Mouse (Mus musculus) hindbrain, embryonic 12.5 days (tissue): ENCODE results near the gene Scn4a. TPM values are rescaled to one million over a fixed set of nuclear protein-coding genes. Genes with fewer than 3 reads are reported as not detected.
"Not testable (repeated sequence)": the region's sequence is repeated elsewhere in the genome, so short reads cannot be mapped to it uniquely, and the experiment has no call there.

Experiments
- ATAC-seq: fragments of 200-750 bp; cut with Nextera tagmentation; 2 replicates; pipeline ENCODE4 v1.8.0; 2017; ENCODE audit warnings: moderate TSS enrichment; ENCODE audit not compliant: low FRiP score
- H3K27ac ChIP-seq: fragments of 300-500 bp; sonication (generic); 2 replicates; pipeline ENCODE4 v1.5.1; 2016; ENCODE audit warnings: mild to moderate bottlenecking
- H3K27me3 ChIP-seq: fragments of 300-500 bp; sonication (generic); 2 replicates; pipeline ENCODE4 v1.6.1; 2016; ENCODE audit warnings: mild to moderate bottlenecking
- H3K36me3 ChIP-seq: fragments of 300-500 bp; sonication (generic); 2 replicates; pipeline ENCODE4 v1.6.1; 2016; ENCODE audit warnings: mild to moderate bottlenecking
- H3K4me1 ChIP-seq: fragments of 300-500 bp; sonication (generic); 2 replicates; pipeline ENCODE4 v1.6.1; 2016
- H3K4me2 ChIP-seq: fragments of 300-500 bp; sonication (generic); replicated peaks from 2 replicates; pipeline ENCODE4 v1.6.1; 2016; ENCODE audit warnings: mild to moderate bottlenecking
- H3K4me3 ChIP-seq: fragments of 300-500 bp; sonication (generic); 2 replicates; pipeline ENCODE4 v1.5.1; 2016; ENCODE audit warnings: mild to moderate bottlenecking
- H3K9ac ChIP-seq: fragments of 300-500 bp; sonication (generic); 2 replicates; pipeline ENCODE4 v1.6.1; 2016; ENCODE audit warnings: mild to moderate bottlenecking, moderate library complexity
- H3K9me3 ChIP-seq: fragments of 300-500 bp; sonication (generic); replicated peaks from 2 replicates; pipeline ENCODE4 v1.6.1; 2016; ENCODE audit warnings: mild to moderate bottlenecking
- WGBS: fragments of 180-500 bp; shearing (Covaris S2); methylation state at CpG from one replicate; pipeline ENCODE4 v1.1.7; 2016; 5-methylcytosine and 5-hydroxymethylcytosine counted together
- polyA plus RNA-seq: library from polyadenylated mRNA; unstranded; fragments of >200 nt; fragmentation: Nextera tagmentation; extraction: Ambion mirVana; gene quantifications from 2 replicates; pipeline ENCODE4 v1.2.1, GENCODE M21; 2016

Scn4a gene
- polyA plus RNA-seq, 1 experiment from 2014 or later, result not detected

GRCm38 (mm10) chr11:106354181-106354580 is 1.1 kb upstream of the Scn4a start:
- H3K4me3 ChIP-seq, result no peak overlapping the region
- no peaks in the 10 kb centered on the region for H3K36me3 ChIP-seq
- no peak for ATAC-seq
- H3K9ac ChIP-seq, result no peak overlapping the region
- no peaks in the 10 kb centered on the region for H3K9me3 ChIP-seq
- no peaks in the 10 kb centered on the region for H3K27me3 ChIP-seq
- H3K27ac ChIP-seq, result no peak overlapping the region
- no peak overlapping the region for H3K4me2 ChIP-seq
- WGBS, result 66% methylated on average over 1 of the region's 1 CpGs
- peaks cover 4% of the 10 kb centered on the region; the same call in 1 of the 2 replicates for H3K4me1 ChIP-seq

DNA sequence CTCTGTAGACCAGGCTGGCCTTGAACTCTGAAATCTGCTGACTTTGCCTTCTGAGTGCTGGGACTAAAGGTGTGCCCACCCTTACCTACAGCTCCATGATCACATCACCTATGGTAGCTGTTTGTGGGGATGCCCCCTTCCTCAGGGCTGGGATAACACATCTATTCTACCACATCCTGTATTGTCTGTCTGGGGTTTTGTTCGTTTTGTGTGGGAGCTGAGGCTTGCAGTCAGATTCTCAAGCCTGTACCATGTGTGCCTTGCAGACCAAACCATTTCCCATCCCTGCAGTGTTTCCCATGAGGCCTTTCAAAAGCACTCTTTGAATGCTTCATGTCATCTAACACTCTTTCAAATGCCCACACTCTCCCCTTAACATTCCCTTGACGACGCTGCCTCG is 1.1 kb downstream of the Scn4a start:
- ATAC-seq, result no peak
- H3K9me3 ChIP-seq, result no peaks in the 10 kb centered on the region
- no peaks in the 10 kb centered on the region for H3K36me3 ChIP-seq
- no peak overlapping the region for H3K27ac ChIP-seq
- H3K27me3 ChIP-seq, result no peaks in the 10 kb centered on the region
- H3K4me3 ChIP-seq, result no peak overlapping the region
- H3K9ac ChIP-seq, result no peak overlapping the region
- H3K4me2 ChIP-seq, result no peak overlapping the region
- WGBS, result 71% methylated on average over 4 of the region's 4 CpGs
- peaks cover 4% of the 10 kb centered on the region; the same call in 1 of the 2 replicates for H3K4me1 ChIP-seq

DNA sequence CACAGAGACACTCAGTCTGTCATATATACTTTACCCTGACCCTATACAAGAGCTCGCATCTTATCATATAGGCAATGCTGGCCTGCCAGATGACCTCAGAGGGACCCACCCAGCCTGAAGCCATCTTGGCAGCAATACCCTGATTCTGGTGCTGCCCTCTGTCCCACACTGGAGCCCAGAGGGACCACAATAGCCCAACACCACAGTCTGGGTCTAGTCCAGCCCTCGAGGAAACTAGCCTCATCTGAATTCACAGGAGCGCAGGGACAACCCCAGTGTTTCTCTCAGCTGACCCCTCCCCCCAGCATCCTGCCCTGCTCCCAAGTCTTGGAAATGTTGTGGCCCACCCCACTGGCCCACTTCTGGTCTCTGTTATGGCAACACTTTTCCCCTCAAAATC is 1.8 kb downstream of the Scn4a start:
- ATAC-seq, result no peak
- no peak overlapping the region for H3K9ac ChIP-seq
- H3K27me3 ChIP-seq, result no peaks in the 10 kb centered on the region
- no peaks in the 10 kb centered on the region for H3K36me3 ChIP-seq
- H3K4me2 ChIP-seq, result no peak overlapping the region
- H3K4me1 ChIP-seq, result peaks cover 4% of the 10 kb centered on the region; the same call in 1 of the 2 replicates
- no peak overlapping the region for H3K27ac ChIP-seq
- WGBS, result 58% methylated on average over 3 of the region's 3 CpGs
- H3K9me3 ChIP-seq, result no peaks in the 10 kb centered on the region
- H3K4me3 ChIP-seq, result no peak overlapping the region

DNA sequence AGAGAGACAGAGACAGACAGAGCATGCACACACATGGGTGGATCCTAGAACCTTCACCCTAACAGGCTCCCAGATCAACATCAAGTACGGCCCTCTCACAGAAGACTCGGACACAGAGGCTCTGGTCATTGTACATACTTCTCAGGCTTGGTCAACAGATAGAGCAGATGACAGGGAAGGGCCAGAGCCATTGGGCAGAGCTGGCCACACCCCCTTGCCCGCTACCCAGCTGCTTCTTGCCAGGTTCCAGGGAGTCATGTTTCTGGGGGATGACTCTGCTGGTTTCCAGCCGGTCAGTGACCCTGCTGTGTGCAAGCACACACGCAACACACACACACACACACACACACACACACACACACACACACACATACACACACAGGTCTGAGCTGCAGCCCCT is 2.2 kb downstream of the Scn4a start:
- WGBS, result 64% methylated on average over 5 of the region's 5 CpGs
- Histone ChIP-seq H3K4me1 (peaks cover 4% of the 10 kb centered on the region; the same call in 1 of the 2 replicates), H3K4me2 (no peak overlapping the region), H3K36me3 (no peaks in the 10 kb centered on the region), H3K27me3 (no peaks in the 10 kb centered on the region), H3K9ac (no peak overlapping the region), H3K27ac (no peak overlapping the region), H3K9me3 (no peaks in the 10 kb centered on the region), H3K4me3 (no peak overlapping the region)
- ATAC-seq, result no peak

GRCm38 (mm10) chr11:106349772-106350171 is 3.3 kb downstream of the Scn4a start:
- Histone ChIP-seq H3K27me3 (no peaks in the 10 kb centered on the region), H3K4me2 (no peak overlapping the region), H3K36me3 (no peaks in the 10 kb centered on the region), H3K9ac (no peak overlapping the region), H3K4me1 (peaks cover 6% of the 10 kb centered on the region), H3K9me3 (no peaks in the 10 kb centered on the region), H3K4me3 (no peak overlapping the region), H3K27ac (no peak overlapping the region)
- ATAC-seq, result no peak
- 85% methylated on average over 6 of the region's 6 CpGs for WGBS

GRCm38 (mm10) chr11:106344910-106345309 is 8.2 kb downstream of the Scn4a start:
- no peak for ATAC-seq
- no peak overlapping the region for H3K9ac ChIP-seq
- 68% methylated on average over 6 of the region's 6 CpGs for WGBS
- H3K27me3 ChIP-seq, result 0 out of 2 replicates have a peak, but pooled peaks cover 3% of the 10 kb centered on the region
- H3K9me3 ChIP-seq, result no peaks in the 10 kb centered on the region
- H3K4me3 ChIP-seq, result no peak overlapping the region
- no peaks in the 10 kb centered on the region for H3K36me3 ChIP-seq
- H3K4me2 ChIP-seq, result no peak overlapping the region
- peaks cover 3% of the 10 kb centered on the region; the same call in 1 of the 2 replicates for H3K4me1 ChIP-seq
- no peak overlapping the region for H3K27ac ChIP-seq

DNA sequence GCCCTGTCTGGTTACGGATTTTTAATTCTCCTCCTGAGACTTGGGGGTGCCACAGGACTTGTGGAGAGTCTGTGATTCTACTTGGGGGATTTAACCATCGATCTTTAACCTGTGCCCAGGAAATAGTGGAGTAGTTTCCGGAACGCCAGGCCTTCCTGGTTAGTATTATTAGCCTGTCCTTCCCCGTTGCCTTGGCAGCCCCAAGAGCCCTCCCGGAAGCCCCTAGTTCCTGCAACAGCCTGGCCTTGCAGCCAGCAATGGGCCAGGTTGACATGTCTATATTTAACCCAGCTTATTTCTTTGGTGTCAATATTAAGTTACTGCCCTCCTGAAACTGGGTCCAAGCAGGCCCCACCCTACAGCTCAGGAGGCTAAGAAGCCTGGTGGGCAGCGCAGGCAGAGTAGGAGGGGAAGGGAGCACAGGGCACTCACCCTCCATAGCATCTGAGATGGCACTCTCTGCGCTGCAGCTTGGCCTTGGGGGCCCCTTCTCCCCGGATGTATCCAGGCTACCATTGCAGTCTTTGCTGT is 12.0 kb downstream of the Scn4a start:
- Histone ChIP-seq H3K4me1 (peaks cover 3% of the 10 kb centered on the region; the same call in 1 of the 2 replicates), H3K4me3 (no peak overlapping the region), H3K27me3 (0 out of 2 replicates have a peak, but pooled peaks cover 3% of the 10 kb centered on the region), H3K9me3 (no peaks in the 10 kb centered on the region), H3K36me3 (no peaks in the 10 kb centered on the region), H3K4me2 (no peak overlapping the region), H3K27ac (no peak overlapping the region), H3K9ac (no peak overlapping the region)
- no peak for ATAC-seq
- WGBS, result 87% methylated on average over 9 of the region's 9 CpGs

DNA sequence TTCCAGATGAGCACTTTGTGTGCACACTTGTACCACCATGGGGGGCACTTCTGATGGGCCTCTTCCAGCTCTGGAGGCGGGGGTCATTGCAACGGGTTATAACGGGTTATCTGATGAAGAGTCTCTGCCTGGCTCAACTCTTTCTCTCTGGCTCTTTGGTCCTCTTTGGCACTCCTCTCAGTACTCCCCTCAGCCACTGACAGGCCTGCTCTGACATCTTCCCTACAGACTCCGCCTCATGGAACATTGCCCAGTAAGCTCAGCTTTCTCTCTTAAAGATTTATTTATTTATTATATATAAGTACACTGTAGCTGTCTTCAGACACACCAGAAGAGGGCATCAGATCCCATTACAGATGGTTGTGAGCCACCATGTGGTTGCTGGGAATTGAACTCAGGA is 13.8 kb downstream of the Scn4a start:
- H3K9me3 ChIP-seq, H3K4me2 ChIP-seq, H3K36me3 ChIP-seq, H3K27ac ChIP-seq, H3K9ac ChIP-seq, H3K4me3 ChIP-seq, ATAC-seq, H3K4me1 ChIP-seq, H3K27me3 ChIP-seq: not testable (repeated sequence)
- 93% methylated on average over 4 of the region's 4 CpGs for WGBS

DNA sequence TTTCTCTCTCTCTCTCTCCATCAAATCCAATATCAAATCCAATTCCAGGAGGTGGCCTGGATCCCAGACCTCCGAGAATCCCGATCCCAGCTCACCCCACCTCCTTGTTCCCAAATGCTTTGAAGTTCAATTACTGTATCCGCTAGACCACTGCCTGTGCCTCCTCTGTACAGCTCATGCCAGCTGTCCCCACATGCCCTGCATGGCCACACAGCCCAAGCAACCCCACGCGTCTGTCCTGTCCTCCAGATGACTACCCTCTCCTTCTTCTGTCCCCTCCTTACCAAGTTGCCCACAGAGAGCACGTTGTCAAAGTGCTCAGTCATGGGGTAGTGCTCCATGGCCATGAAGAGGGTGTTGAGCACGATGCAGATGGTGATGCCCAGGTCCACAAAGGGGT is 14.2 kb downstream of the Scn4a start:
- Histone ChIP-seq H3K9ac (no peak overlapping the region), H3K4me1 (no peaks in the 10 kb centered on the region), H3K4me2 (no peak overlapping the region), H3K27ac (no peak overlapping the region), H3K4me3 (no peak overlapping the region), H3K27me3 (0 out of 2 replicates have a peak, but pooled peaks cover 3% of the 10 kb centered on the region), H3K36me3 (no peaks in the 10 kb centered on the region), H3K9me3 (no peaks in the 10 kb centered on the region)
- no peak for ATAC-seq
- WGBS, result 87% methylated on average over 7 of the region's 7 CpGs

- no peak for ATAC-seq
- Histone ChIP-seq H3K4me1 (no peaks in the 10 kb centered on the region), H3K9me3 (no peaks in the 10 kb centered on the region), H3K27me3 (0 out of 2 replicates have a peak, but pooled peaks cover 3% of the 10 kb centered on the region), H3K4me2 (no peak overlapping the region), H3K4me3 (no peak overlapping the region), H3K36me3 (no peaks in the 10 kb centered on the region), H3K9ac (no peak overlapping the region), H3K27ac (no peak overlapping the region)
- 77% methylated on average over 5 of the region's 5 CpGs for WGBS
Observed at GRCm38 (mm10) chr11:106338029-106338428, 15.1 kb downstream of the Scn4a start.

GRCm38 (mm10) chr11:106334066-106334465 is 19.0 kb downstream of the Scn4a start:
- no peak overlapping the region for H3K27ac ChIP-seq

DNA sequence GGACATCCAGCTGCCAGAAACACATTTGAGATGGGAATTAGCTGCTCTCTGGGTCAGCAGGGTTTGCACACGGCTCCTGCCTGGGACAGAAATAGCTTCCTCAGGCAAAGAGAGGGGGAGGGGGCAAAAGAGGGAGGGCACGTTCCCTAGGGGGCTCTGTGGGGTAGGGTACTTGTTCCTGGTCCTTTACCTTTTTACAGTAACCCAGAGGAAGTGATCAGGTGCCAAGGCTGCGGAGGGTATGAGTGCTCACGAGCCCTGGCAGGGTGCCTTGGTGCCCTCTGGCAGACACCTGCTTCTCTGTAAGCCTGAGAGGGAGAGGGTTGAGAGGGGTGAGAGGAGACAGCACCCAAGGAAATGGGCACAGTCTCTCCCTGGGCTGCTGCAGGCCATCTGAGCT is 20.6 kb downstream of the Scn4a start:
- H3K4me1 ChIP-seq, result 0 out of 2 replicates have a peak, but pooled peaks cover 5% of the 10 kb centered on the region
- H3K9ac ChIP-seq, result no peak overlapping the region
- no peak overlapping the region for H3K4me3 ChIP-seq
- no peaks in the 10 kb centered on the region; the same call in 1 of the 2 replicates for H3K9me3 ChIP-seq
- no peak for ATAC-seq
- no peak overlapping the region for H3K27ac ChIP-seq
- 59% methylated on average over 4 of the region's 4 CpGs for WGBS
- H3K36me3 ChIP-seq, result no peaks in the 10 kb centered on the region
- no peak overlapping the region for H3K4me2 ChIP-seq
- no peaks in the 10 kb centered on the region for H3K27me3 ChIP-seq

More at GRCm38 (mm10) chr11:106334066-106334465, 19.0 kb downstream of the Scn4a start:
- 15% methylated on average over 2 of the region's 2 CpGs for WGBS
- no peaks in the 10 kb centered on the region for H3K27me3 ChIP-seq
- ATAC-seq, result no peak
- H3K4me3 ChIP-seq, result no peak overlapping the region
- no peak overlapping the region for H3K9ac ChIP-seq
- H3K9me3 ChIP-seq, result no peaks in the 10 kb centered on the region; the same call in 1 of the 2 replicates
- H3K4me1 ChIP-seq, result 0 out of 2 replicates have a peak, but pooled peaks cover 5% of the 10 kb centered on the region
- H3K36me3 ChIP-seq, result no peaks in the 10 kb centered on the region
- no peak overlapping the region for H3K4me2 ChIP-seq

DNA sequence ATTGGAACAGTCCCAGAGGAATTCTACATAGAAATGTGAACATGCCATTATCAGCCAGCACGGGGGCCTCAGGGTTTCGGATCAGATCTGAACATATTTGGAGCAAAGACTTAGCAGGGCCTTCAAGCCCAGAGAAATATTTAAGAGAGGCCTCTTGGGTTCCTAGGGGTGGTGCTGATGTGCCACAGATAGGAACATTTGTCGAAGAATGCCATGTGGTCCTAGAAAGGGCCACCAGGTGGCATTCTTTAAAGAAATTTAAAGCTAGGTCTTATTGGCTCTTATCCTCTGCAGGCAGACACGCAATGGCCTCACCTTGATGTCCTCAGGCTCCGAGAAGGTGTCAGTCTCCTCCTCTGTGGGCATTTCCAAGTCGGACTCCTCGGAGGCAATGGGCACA is 23.4 kb downstream of the Scn4a start:
- 71% methylated on average over 7 of the region's 7 CpGs for WGBS
- H3K27ac ChIP-seq, result no peak overlapping the region
- H3K9ac ChIP-seq, result no peak overlapping the region
- no peaks in the 10 kb centered on the region; the same call in 1 of the 2 replicates for H3K9me3 ChIP-seq
- no peak overlapping the region for H3K4me2 ChIP-seq
- no peak overlapping the region for H3K4me3 ChIP-seq
- ATAC-seq, result no peak
- H3K36me3 ChIP-seq, result no peaks in the 10 kb centered on the region
- H3K4me1 ChIP-seq, result 0 out of 2 replicates have a peak, but pooled peaks cover 5% of the 10 kb centered on the region
- H3K27me3 ChIP-seq, result no peaks in the 10 kb centered on the region
